Mouse (Mus musculus) heart, postnatal 0 days (tissue): ENCODE measurements around the gene Tex33.

Experiments used
- CTCF ChIP-seq: IDR thresholded peaks from 2 replicates; pipeline ENCODE4 v1.5.1; 2016; ENCODE audit warnings: antibody characterized with exemption, control low read depth, low read depth
- EP300 ChIP-seq: IDR thresholded peaks from 2 replicates; pipeline ENCODE4 v1.6.1; 2016; ENCODE audit warnings: antibody characterized with exemption, low read depth

- no peak for TF ChIP-seq CTCF
- no peak for TF ChIP-seq EP300
These were observed 9.4 kb upstream of the Tex33 start for GRCm38 (mm10) chr15:78405098-78405497.
